Mouse (Mus musculus): ENCODE data around the gene Sos1. TPM values are rescaled to one million over a fixed set of nuclear protein-coding genes. Genes with fewer than 3 reads are reported as not detected.

The Sos1 gene
- total and polyA plus RNA-seq, 2 experiments from 2014 or later: 7.2 to 29.0 TPM

DNA sequence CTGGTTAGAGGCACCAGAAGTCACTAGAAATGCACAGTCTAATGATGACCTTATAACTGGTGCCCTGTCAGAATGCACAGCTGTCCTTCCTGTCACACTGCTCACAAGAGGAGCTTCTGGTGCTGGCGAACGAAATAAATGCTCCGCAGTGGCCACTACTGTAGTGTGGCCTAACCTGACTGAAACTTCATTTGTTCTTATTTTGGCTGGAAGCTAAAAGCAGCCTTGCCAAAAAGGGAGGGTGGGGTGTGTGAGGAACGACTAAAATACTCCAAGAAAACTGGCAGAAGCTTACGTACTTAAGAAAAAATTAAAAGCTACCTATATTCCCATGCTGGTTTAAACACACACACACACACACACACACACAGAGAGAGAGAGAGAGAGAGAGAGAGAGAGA lies 53.4 kb downstream of the Sos1 start:
- no peak overlapping the region for H3K4me3 ChIP-seq (ENCODE audit: low read depth, low read length)
- H3K9ac ChIP-seq (replicated peaks; ENCODE audit: low read length, poor library complexity, severe bottlenecking): no peak overlapping the region
- TF ChIP-seq CTCF (IDR thresholded peaks at IDR 0.05): no peak
- DNase-seq (ENCODE audit: low spot score) (no peak), ATAC-seq (ENCODE audit: low FRiP score) (no peak)
- 72% methylated on average over 5 of the region's 5 CpGs for WGBS
- peaks cover 10% of the 10 kb centered on the region for H3K36me3 ChIP-seq (ENCODE audit: insufficient read depth, low read length)
- no peaks in the 10 kb centered on the region for H3K4me1 ChIP-seq (ENCODE audit: insufficient read depth, low read length)
- H3K27ac ChIP-seq (ENCODE audit: low read depth, low read length): no peak overlapping the region
- no peak overlapping the region for H3K4me2 ChIP-seq (ENCODE audit: low read depth, low read length, poor library complexity, severe bottlenecking)
- H3K9me3 ChIP-seq (ENCODE audit: low read length): no peaks in the 10 kb centered on the region
- H3K27me3 ChIP-seq (ENCODE audit: insufficient read depth, low read length): no peaks in the 10 kb centered on the region

DNA sequence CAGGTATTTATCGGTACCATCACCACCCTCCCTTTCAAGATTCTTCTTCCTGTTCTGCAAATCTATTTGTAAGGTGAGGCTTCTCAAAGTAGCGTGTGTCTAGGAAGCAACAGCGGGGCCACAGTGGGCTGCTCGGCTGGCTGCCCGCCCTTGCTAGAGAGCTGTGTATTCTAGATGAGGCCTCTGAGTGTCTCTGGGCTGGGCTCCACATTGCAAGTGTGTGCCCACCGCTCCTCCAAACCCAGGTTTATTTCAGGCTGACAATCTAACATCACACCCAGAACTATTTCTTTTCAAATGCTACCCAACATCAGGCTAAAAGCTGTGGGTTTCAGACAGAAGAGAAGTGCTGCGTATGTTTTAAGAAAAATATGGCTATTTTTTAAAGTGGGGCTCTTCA lies 54.1 kb downstream of the Sos1 start:
- H3K4me1 ChIP-seq (ENCODE audit: insufficient read depth, low read length): no peaks in the 10 kb centered on the region
- no peak overlapping the region for H3K4me3 ChIP-seq (ENCODE audit: low read depth, low read length)
- no peak for TF ChIP-seq CTCF (IDR thresholded peaks at IDR 0.05)
- DNase-seq (ENCODE audit: low spot score): no peak
- peaks cover 10% of the 10 kb centered on the region for H3K36me3 ChIP-seq (ENCODE audit: insufficient read depth, low read length)
- no peak overlapping the region for H3K4me2 ChIP-seq (ENCODE audit: low read depth, low read length, poor library complexity, severe bottlenecking)
- H3K27me3 ChIP-seq (ENCODE audit: insufficient read depth, low read length): no peaks in the 10 kb centered on the region
- H3K9me3 ChIP-seq (ENCODE audit: low read length): no peaks in the 10 kb centered on the region
- H3K27ac ChIP-seq (ENCODE audit: low read depth, low read length): no peak overlapping the region
- no peak for ATAC-seq (ENCODE audit: low FRiP score)
- H3K9ac ChIP-seq (replicated peaks; ENCODE audit: low read length, poor library complexity, severe bottlenecking): no peak overlapping the region
- whole genome bisulfite sequencing: 91% methylated on average over 7 of the region's 7 CpGs

DNA sequence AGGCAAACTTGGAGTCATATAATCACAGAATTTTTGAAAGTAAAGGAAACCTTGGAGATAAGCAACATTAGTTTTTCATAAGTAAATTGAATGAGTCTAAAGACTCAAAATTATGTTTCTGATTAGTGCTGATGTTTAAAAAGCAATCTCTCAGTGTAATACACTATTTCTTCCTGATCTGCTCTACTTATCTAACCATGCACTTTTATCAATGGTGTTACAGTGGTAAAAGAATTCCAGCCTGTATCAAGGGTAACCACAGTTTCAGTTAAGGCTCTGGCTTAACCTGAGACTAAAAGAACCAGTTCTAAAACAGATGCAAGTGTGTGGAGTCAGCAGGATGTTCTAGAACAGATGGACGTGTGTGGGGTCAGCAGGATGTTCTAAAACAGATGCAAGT lies 59.3 kb downstream of the Sos1 start:
- TF ChIP-seq CTCF (IDR thresholded peaks at IDR 0.05): no peak
- Histone ChIP-seq H3K4me2 (ENCODE audit: low read depth, low read length, poor library complexity, severe bottlenecking) (no peak overlapping the region), H3K9me3 (ENCODE audit: low read length) (no peaks in the 10 kb centered on the region), H3K4me3 (ENCODE audit: low read depth, low read length) (no peak overlapping the region), H3K27me3 (ENCODE audit: insufficient read depth, low read length) (no peaks in the 10 kb centered on the region), H3K9ac (replicated peaks; ENCODE audit: low read length, poor library complexity, severe bottlenecking) (no peak overlapping the region), H3K36me3 (ENCODE audit: insufficient read depth, low read length) (peaks cover 37% of the 10 kb centered on the region), H3K4me1 (ENCODE audit: insufficient read depth, low read length) (no peaks in the 10 kb centered on the region), H3K27ac (ENCODE audit: low read depth, low read length) (no peak overlapping the region)
- WGBS: 95% methylated on average over 1 of the region's 1 CpGs
- ATAC-seq (ENCODE audit: low FRiP score): no peak
- DNase-seq (ENCODE audit: low spot score): no peak

DNA sequence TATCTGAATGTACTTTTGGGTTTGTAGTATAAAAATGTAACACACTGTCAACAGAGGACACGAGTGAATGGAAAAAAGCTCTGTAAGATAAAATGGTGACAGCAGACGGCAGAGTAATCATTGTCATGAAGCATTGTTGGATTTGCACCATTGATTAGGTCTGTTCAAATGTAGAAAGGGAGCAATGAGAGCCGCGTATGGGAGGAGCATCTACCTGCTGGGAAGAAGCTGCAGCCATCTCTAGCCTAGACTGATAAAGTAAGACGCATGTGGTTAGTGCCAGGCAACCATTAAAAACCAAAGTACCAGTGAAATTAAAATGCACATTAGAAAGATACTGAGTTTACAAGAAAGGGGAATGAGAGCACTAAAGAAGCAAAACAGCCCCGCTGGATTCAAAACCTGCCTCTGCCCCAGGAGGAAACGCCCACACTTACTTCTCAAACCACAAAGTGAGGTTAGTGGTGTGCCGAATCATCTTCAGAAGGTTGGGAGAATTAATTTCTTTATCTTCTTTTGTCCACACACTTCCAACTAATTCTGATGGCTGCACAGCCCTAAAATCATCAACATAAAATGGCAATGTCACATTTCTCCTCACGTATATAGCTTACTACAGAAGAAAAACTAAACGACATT lies 61.6 kb downstream of the Sos1 start:
- no peak for TF ChIP-seq CTCF (IDR thresholded peaks at IDR 0.05)
- peaks cover 43% of the 10 kb centered on the region for H3K36me3 ChIP-seq (ENCODE audit: insufficient read depth, low read length)
- no peaks in the 10 kb centered on the region for H3K4me1 ChIP-seq (ENCODE audit: insufficient read depth, low read length)
- no peak overlapping the region for H3K4me2 ChIP-seq (ENCODE audit: low read depth, low read length, poor library complexity, severe bottlenecking)
- WGBS: 84% methylated on average over 10 of the region's 10 CpGs
- H3K27me3 ChIP-seq (ENCODE audit: insufficient read depth, low read length): no peaks in the 10 kb centered on the region
- H3K9me3 ChIP-seq (ENCODE audit: low read length): no peaks in the 10 kb centered on the region
- no peak for DNase-seq (ENCODE audit: low spot score)
- H3K4me3 ChIP-seq (ENCODE audit: low read depth, low read length): no peak overlapping the region
- ATAC-seq (ENCODE audit: low FRiP score): no peak
- H3K9ac ChIP-seq (replicated peaks; ENCODE audit: low read length, poor library complexity, severe bottlenecking): no peak overlapping the region
- H3K27ac ChIP-seq (ENCODE audit: low read depth, low read length): no peak overlapping the region

DNA sequence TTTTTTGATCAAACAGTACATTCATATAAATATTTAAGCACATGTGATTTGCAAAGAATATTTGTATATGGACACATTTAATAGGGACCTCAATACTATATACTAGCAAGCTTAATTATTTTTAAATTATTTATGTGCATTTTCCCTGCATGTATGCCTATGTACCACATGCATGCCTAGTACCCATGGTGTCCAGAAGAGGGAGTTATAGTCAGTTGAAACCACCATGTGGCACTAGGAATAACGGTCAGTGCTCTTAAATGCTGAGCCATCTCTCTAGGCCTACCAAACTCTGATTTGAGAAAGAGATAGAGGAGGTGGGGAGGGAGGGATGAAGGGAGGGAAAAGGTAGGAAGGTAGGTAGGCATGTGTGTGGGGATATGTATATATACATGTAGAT lies 69.1 kb downstream of the Sos1 start:
- no peak overlapping the region for H3K4me3 ChIP-seq (ENCODE audit: low read depth, low read length)
- DNase-seq (ENCODE audit: low spot score): peak; percentile 9
- H3K4me2 ChIP-seq (ENCODE audit: low read depth, low read length, poor library complexity, severe bottlenecking): no peak overlapping the region
- no peaks in the 10 kb centered on the region for H3K4me1 ChIP-seq (ENCODE audit: insufficient read depth, low read length)
- ATAC-seq (ENCODE audit: low FRiP score): no peak
- WGBS: 56% methylated on average over 1 of the region's 1 CpGs
- H3K9ac ChIP-seq (replicated peaks; ENCODE audit: low read length, poor library complexity, severe bottlenecking): no peak overlapping the region
- no peaks in the 10 kb centered on the region for H3K27me3 ChIP-seq (ENCODE audit: insufficient read depth, low read length)
- H3K36me3 ChIP-seq (ENCODE audit: insufficient read depth, low read length): peaks cover 41% of the 10 kb centered on the region
- no peaks in the 10 kb centered on the region for H3K9me3 ChIP-seq (ENCODE audit: low read length)
- no peak overlapping the region for H3K27ac ChIP-seq (ENCODE audit: low read depth, low read length)
- TF ChIP-seq CTCF (IDR thresholded peaks at IDR 0.05): peak; percentile 65

DNA sequence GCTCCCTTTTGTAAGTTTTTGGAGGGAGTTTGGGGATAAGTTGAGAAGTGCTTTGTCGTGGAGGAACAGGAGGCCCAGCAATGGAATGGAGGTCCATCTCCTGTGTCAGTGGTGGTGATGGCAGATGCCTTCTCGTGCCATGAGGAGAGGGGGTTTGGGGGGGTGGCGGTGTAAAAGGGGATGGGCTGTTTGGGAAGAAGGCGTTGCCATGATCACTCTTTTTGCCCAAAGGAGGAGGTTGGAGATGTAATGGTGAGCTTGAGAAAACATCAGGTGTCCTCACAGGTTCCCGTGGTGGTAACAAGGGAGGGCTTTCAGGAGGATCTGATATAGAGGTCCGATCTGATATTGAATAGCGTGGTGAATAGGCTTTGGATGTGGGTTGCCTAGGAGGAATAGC lies 82.0 kb downstream of the Sos1 start:
- H3K27ac ChIP-seq (ENCODE audit: low read depth, low read length): no peak overlapping the region
- no peak overlapping the region for H3K4me2 ChIP-seq (ENCODE audit: low read depth, low read length, poor library complexity, severe bottlenecking)
- no peak for TF ChIP-seq CTCF (IDR thresholded peaks at IDR 0.05)
- H3K36me3 ChIP-seq (ENCODE audit: insufficient read depth, low read length): peaks cover 18% of the 10 kb centered on the region
- ATAC-seq (ENCODE audit: low FRiP score): no peak
- H3K9ac ChIP-seq (replicated peaks; ENCODE audit: low read length, poor library complexity, severe bottlenecking): no peak overlapping the region
- no peaks in the 10 kb centered on the region for H3K4me1 ChIP-seq (ENCODE audit: insufficient read depth, low read length)
- WGBS: 93% methylated on average over 7 of the region's 7 CpGs
- H3K4me3 ChIP-seq (ENCODE audit: low read depth, low read length): no peak overlapping the region
- DNase-seq (ENCODE audit: low spot score): no peak
- no peaks in the 10 kb centered on the region for H3K27me3 ChIP-seq (ENCODE audit: insufficient read depth, low read length)
- no peaks in the 10 kb centered on the region for H3K9me3 ChIP-seq (ENCODE audit: low read length)

All from midbrain, postnatal 0 days (tissue).